ENCODE assay signal across 10 mouse cellular contexts in the genomic region with DNA sequence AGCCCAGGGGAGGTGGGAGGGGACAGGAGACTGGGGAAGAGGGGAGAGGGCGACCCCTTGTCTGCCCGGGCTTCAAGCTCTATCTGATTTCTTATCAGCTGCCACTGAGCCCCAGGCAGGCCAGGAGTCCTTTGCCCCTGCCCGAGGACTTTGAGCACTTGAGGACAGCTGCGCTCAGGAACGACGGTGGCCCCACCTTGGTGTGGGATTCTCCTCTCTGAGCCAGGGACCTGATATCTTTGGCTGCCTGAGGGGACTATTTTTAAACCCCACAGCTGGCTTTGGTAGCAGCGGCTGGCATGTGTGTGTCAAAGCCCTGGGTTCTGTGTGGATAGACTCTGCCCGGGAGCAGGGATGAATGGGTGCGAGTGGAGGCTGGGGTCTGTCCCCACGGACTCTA. TPM values are rescaled to one million over a fixed set of nuclear protein-coding genes. Genes with fewer than 3 reads are reported as not detected.
DNase-seq lines count a peak whose midpoint lies in the region; ATAC-seq and TF ChIP-seq lines count a peak whose summit lies in the region.
"Had no signal": no experiment of that assay in that cellular context is flagged by ENCODE, and none has a peak within 500 bp of the region (broad histone marks: within the 10 kb centered on the region; RNA-seq: fewer than 3 reads in every experiment).

No protein-coding gene starts in this region.

- no peaks in the 10 kb centered on the region for H3K4me1 ChIP-seq in embryonic facial prominence, embryonic 14.5 days (ENCODE audit: control insufficient read depth, insufficient read depth, low read length)
- H3K4me1 ChIP-seq in intestine, postnatal 0 days (replicated peaks; ENCODE audit: control insufficient read depth, insufficient read depth, low read length), result peaks cover 11% of the 10 kb centered on the region; the same call in 1 of the 2 replicates

- peak; percentile 51; the same call in 1 of the 2 replicates for ATAC-seq in embryonic facial prominence, embryonic 14.5 days (ENCODE audit: low read depth)
- peak; percentile 57 for ATAC-seq in intestine, postnatal 0 days

- WGBS in embryonic facial prominence, embryonic 14.5 days, result 25% methylated on average over 8 of the region's 10 CpGs
- 35% methylated on average over 10 of the region's 10 CpGs for WGBS in intestine, postnatal 0 days

- TF ChIP-seq CTCF in intestine, postnatal 0 days (IDR thresholded peaks at IDR 0.05; ENCODE audit: low read depth), result no peak

- peak; percentile 97 for DNase-seq in heart, adult 11 months
- no peak for DNase-seq in heart, postnatal 25 days (ENCODE audit: low spot score)
- peak; percentile 65 for DNase-seq in embryonic facial prominence, embryonic 14.5 days (ENCODE audit: low spot score)
- peak; percentile 57 to 61 for DNase-seq in heart, adult 9 months (ENCODE audit: low spot score in 2 of 2)
- DNase-seq in retina, embryonic 14.5 days (ENCODE audit: low spot score), result no peak
- no peak for DNase-seq in layer of hippocampus, postnatal 36 days
- DNase-seq in frontal cortex, postnatal 25 days (ENCODE audit: low spot score in 2 of 2), result no peak
- DNase-seq: kidney, adult 11 months had no signal

- H3K4me2 ChIP-seq in embryonic facial prominence, embryonic 14.5 days (ENCODE audit: low read depth, low read length), result no peak overlapping the region
- peak overlapping the region; percentile 50 for H3K4me2 ChIP-seq in intestine, postnatal 0 days (replicated peaks; ENCODE audit: low read depth)

- H3K27ac ChIP-seq in embryonic facial prominence, embryonic 14.5 days (replicated peaks; ENCODE audit: low read depth, low read length), result no peak overlapping the region
- peak overlapping the region; percentile 28 for H3K27ac ChIP-seq in intestine, postnatal 0 days (ENCODE audit: low read depth, low read length)

- no peaks in the 10 kb centered on the region for H3K9me3 ChIP-seq in embryonic facial prominence, embryonic 14.5 days (ENCODE audit: control insufficient read depth, low read length)
- H3K9me3 ChIP-seq in intestine, postnatal 0 days (ENCODE audit: control insufficient read depth), result no peaks in the 10 kb centered on the region

- no peaks in the 10 kb centered on the region for H3K36me3 ChIP-seq in embryonic facial prominence, embryonic 14.5 days (ENCODE audit: control insufficient read depth, insufficient read depth, low read length)
- no peaks in the 10 kb centered on the region for H3K36me3 ChIP-seq in intestine, postnatal 0 days (ENCODE audit: control insufficient read depth, insufficient read depth)

- no peak overlapping the region for H3K4me3 ChIP-seq in embryonic facial prominence, embryonic 14.5 days (ENCODE audit: low read depth, low read length)
- no peak overlapping the region for H3K4me3 ChIP-seq in intestine, postnatal 0 days (ENCODE audit: low read depth, low read length)
- H3K4me3 ChIP-seq: erythroblast, embryonic 14.5 days had no signal

- intact Hi-C loops in heart, postnatal 25 days (cut with DNase I), result no loop called here

- H3K27me3 ChIP-seq in embryonic facial prominence, embryonic 14.5 days (replicated peaks; ENCODE audit: control insufficient read depth, insufficient read depth, low read length), result no peaks in the 10 kb centered on the region
- H3K27me3 ChIP-seq in intestine, postnatal 0 days (replicated peaks; ENCODE audit: control insufficient read depth, insufficient read depth, low read length), result no peaks in the 10 kb centered on the region

- H3K9ac ChIP-seq in embryonic facial prominence, embryonic 14.5 days (ENCODE audit: low read depth, low read length), result no peak overlapping the region
- H3K9ac ChIP-seq in intestine, postnatal 0 days (ENCODE audit: low read depth, low read length), result no peak overlapping the region

RNA-seq across cellular contexts. Expression of a gene that starts 37.3 kb away (rescaled TPM):
- total RNA-seq in heart, postnatal 25 days (2021), result 100 to 1,000 TPM; 167 to 223 TPM
- polyA plus RNA-seq in embryonic facial prominence, embryonic 14.5 days (2014; fragmentation: Nextera tagmentation; extraction: Ambion mirVana), result 40.4 and 48.1 TPM in 2 replicates
- 39.0 and 39.8 TPM in 2 replicates for polyA plus RNA-seq in intestine, postnatal 0 days (2015; fragmentation: Nextera tagmentation; extraction: Ambion mirVana)
- 1 to 10 TPM; 3.8 to 4.6 TPM for total RNA-seq in layer of hippocampus, postnatal 36 days (2021)

RNA-seq across cellular contexts. Expression of a gene that starts 57.7 kb away (rescaled TPM):
- total RNA-seq in heart, postnatal 25 days (2021), result 10 to 100 TPM; 24.4 to 25.3 TPM
- polyA plus RNA-seq in embryonic facial prominence, embryonic 14.5 days (2014; fragmentation: Nextera tagmentation; extraction: Ambion mirVana), result 110 and 120 TPM in 2 replicates
- 62.8 and 63.5 TPM in 2 replicates for polyA plus RNA-seq in intestine, postnatal 0 days (2015; fragmentation: Nextera tagmentation; extraction: Ambion mirVana)
- total RNA-seq in layer of hippocampus, postnatal 36 days (2021), result 10 to 100 TPM; 72.9 to 77.0 TPM

Comparison
In these comparisons a context has a peak if more than half of its experiments do, and no peak if none do; other contexts are left out.
1. DNase-seq: peak in heart, adult 11 months (single experiment), embryonic facial prominence, embryonic 14.5 days (single experiment) and heart, adult 9 months (2 of 2); none in heart, postnatal 25 days (single experiment), retina, embryonic 14.5 days (single experiment), layer of hippocampus, postnatal 36 days (0 of 2) and frontal cortex, postnatal 25 days (0 of 2).
2. RNA of a gene that starts 37.3 kb away (total RNA-seq): 167 to 223 TPM in heart, postnatal 25 days; 3.8 to 4.6 TPM in layer of hippocampus, postnatal 36 days; every median in the first group is over 10 times any median in the second.